Comparison of ENCODE assay signal across 17 mouse cellular contexts in the genomic region with DNA sequence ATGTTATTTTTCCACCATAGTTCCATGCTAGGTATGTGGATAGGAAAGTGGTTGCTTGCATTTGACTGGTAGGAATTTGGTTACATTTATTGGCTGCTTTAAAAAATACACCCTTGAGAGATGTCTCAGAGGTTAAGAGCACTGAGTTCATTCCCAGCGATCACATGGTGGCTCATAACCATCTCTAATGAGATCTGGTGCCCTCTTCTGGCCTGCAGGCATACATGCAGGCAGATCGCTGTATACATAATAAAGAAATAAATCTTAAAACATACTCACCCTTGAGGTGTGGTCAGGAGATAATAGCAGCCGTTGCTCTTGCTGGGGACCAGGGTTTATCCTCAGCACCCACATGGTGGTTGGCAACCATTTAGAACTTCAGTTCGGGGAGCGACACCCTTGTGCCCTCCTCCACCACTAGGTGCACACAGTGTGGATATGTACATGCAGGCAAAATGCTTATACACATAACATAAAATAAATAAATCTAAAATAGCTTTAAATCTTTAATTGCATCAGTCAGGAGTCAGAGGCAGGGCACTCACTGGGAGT. TPM values are rescaled to one million over a fixed set of nuclear protein-coding genes. Genes with fewer than 3 reads are reported as not detected.
A peak's percentile ranks its signal among the peaks of the same experiment; 100 is the strongest.
DNase-seq lines count a peak whose midpoint lies in the region; ATAC-seq and TF ChIP-seq lines count a peak whose summit lies in the region.
"Had no signal": no experiment of that assay in that cellular context is flagged by ENCODE, and none has a peak within 500 bp of the region (broad histone marks: within the 10 kb centered on the region; RNA-seq: fewer than 3 reads in every experiment).

No protein-coding gene starts in this region.

- no peaks in the 10 kb centered on the region for H3K9me3 ChIP-seq in hindbrain, postnatal 0 days (ENCODE audit: low read length)
- H3K9me3 ChIP-seq in hindbrain, embryonic 16.5 days (ENCODE audit: control insufficient read depth, low read length): no peaks in the 10 kb centered on the region
- no peaks in the 10 kb centered on the region for H3K9me3 ChIP-seq in midbrain, postnatal 0 days (ENCODE audit: low read length)
- no peaks in the 10 kb centered on the region for H3K9me3 ChIP-seq in midbrain, embryonic 11.5 days (ENCODE audit: control insufficient read depth, low read length)
- H3K9me3 ChIP-seq: embryonic facial prominence, embryonic 15.5 days; limb, embryonic 13.5 days had no signal

- ATAC-seq in hindbrain, postnatal 0 days: no peak
- ATAC-seq in hindbrain, embryonic 16.5 days: no peak
- ATAC-seq in midbrain, postnatal 0 days (ENCODE audit: low FRiP score): no peak
- no peak for ATAC-seq in midbrain, embryonic 11.5 days (ENCODE audit: low FRiP score)
- ATAC-seq: CD4-positive, CD25-positive, alpha-beta regulatory T cell, adult 4 months; forebrain, embryonic 14.5 days had no signal

- H3K27ac ChIP-seq in hindbrain, postnatal 0 days: no peak overlapping the region
- no peak overlapping the region for H3K27ac ChIP-seq in hindbrain, embryonic 16.5 days (ENCODE audit: low read depth, low read length)
- no peak overlapping the region for H3K27ac ChIP-seq in midbrain, postnatal 0 days (ENCODE audit: low read depth, low read length)
- H3K27ac ChIP-seq in midbrain, embryonic 11.5 days (ENCODE audit: low read depth, low read length): no peak overlapping the region
- H3K27ac ChIP-seq: embryonic facial prominence, embryonic 15.5 days; limb, embryonic 13.5 days; midbrain, embryonic 12.5 days had no signal

- H3K4me2 ChIP-seq in hindbrain, postnatal 0 days (ENCODE audit: low read depth, low read length): no peak overlapping the region
- no peak overlapping the region for H3K4me2 ChIP-seq in hindbrain, embryonic 16.5 days (ENCODE audit: low read length)
- no peak overlapping the region for H3K4me2 ChIP-seq in midbrain, postnatal 0 days (ENCODE audit: low read depth, low read length, poor library complexity, severe bottlenecking)
- no peak overlapping the region for H3K4me2 ChIP-seq in midbrain, embryonic 11.5 days
- H3K4me2 ChIP-seq: embryonic facial prominence, embryonic 15.5 days; limb, embryonic 13.5 days; midbrain, embryonic 12.5 days had no signal

- H3K4me1 ChIP-seq in hindbrain, postnatal 0 days (ENCODE audit: insufficient read depth, low read length): no peaks in the 10 kb centered on the region; the same call in 1 of the 2 replicates
- no peaks in the 10 kb centered on the region for H3K4me1 ChIP-seq in hindbrain, embryonic 16.5 days (ENCODE audit: control insufficient read depth, insufficient read depth, low read depth, low read length)
- H3K4me1 ChIP-seq in midbrain, postnatal 0 days (ENCODE audit: insufficient read depth, low read length): no peaks in the 10 kb centered on the region
- no peaks in the 10 kb centered on the region for H3K4me1 ChIP-seq in midbrain, embryonic 11.5 days (ENCODE audit: control insufficient read depth, insufficient read depth, low read length)
- H3K4me1 ChIP-seq: limb, embryonic 13.5 days; midbrain, embryonic 12.5 days had no signal

- H3K4me3 ChIP-seq in hindbrain, postnatal 0 days (ENCODE audit: low read length): no peak overlapping the region
- no peak overlapping the region for H3K4me3 ChIP-seq in hindbrain, embryonic 16.5 days (ENCODE audit: low read length)
- H3K4me3 ChIP-seq in midbrain, postnatal 0 days (ENCODE audit: low read depth, low read length): no peak overlapping the region
- H3K4me3 ChIP-seq in midbrain, embryonic 11.5 days (ENCODE audit: low read depth, low read length): no peak overlapping the region
- H3K4me3 ChIP-seq: embryonic facial prominence, embryonic 15.5 days; limb, embryonic 13.5 days; midbrain, embryonic 12.5 days had no signal

- no peaks in the 10 kb centered on the region for H3K36me3 ChIP-seq in hindbrain, postnatal 0 days (ENCODE audit: insufficient read depth, low read length)
- no peaks in the 10 kb centered on the region for H3K36me3 ChIP-seq in hindbrain, embryonic 16.5 days (ENCODE audit: control insufficient read depth, insufficient read depth, low read length)
- H3K36me3 ChIP-seq in midbrain, postnatal 0 days (ENCODE audit: insufficient read depth, low read length): no peaks in the 10 kb centered on the region
- no peaks in the 10 kb centered on the region for H3K36me3 ChIP-seq in midbrain, embryonic 11.5 days (ENCODE audit: control insufficient read depth, insufficient read depth, low read length)
- H3K36me3 ChIP-seq: embryonic facial prominence, embryonic 15.5 days; limb, embryonic 13.5 days; midbrain, embryonic 12.5 days had no signal

- WGBS in hindbrain, postnatal 0 days: 86% methylated on average over 5 of the region's 5 CpGs
- WGBS in hindbrain, embryonic 16.5 days: 91% methylated on average over 5 of the region's 5 CpGs
- WGBS in midbrain, postnatal 0 days: 86% methylated on average over 5 of the region's 5 CpGs
- 85% methylated on average over 5 of the region's 5 CpGs for WGBS in midbrain, embryonic 11.5 days

- H3K27me3 ChIP-seq in hindbrain, postnatal 0 days (ENCODE audit: insufficient read depth, low read length): no peaks in the 10 kb centered on the region
- no peaks in the 10 kb centered on the region for H3K27me3 ChIP-seq in hindbrain, embryonic 16.5 days (replicated peaks; ENCODE audit: control insufficient read depth, insufficient read depth, low read length)
- no peaks in the 10 kb centered on the region for H3K27me3 ChIP-seq in midbrain, postnatal 0 days (ENCODE audit: insufficient read depth, low read length)
- no peaks in the 10 kb centered on the region for H3K27me3 ChIP-seq in midbrain, embryonic 11.5 days (ENCODE audit: control insufficient read depth, insufficient read depth, low read length)
- H3K27me3 ChIP-seq: embryonic facial prominence, embryonic 15.5 days; limb, embryonic 13.5 days; midbrain, embryonic 12.5 days had no signal

- TF ChIP-seq CTCF in hindbrain, postnatal 0 days (IDR thresholded peaks at IDR 0.05; ENCODE audit: low read depth): 0 out of 2 replicates have a peak, but pooled peaks have one; percentile 14
- TF ChIP-seq CTCF in midbrain, postnatal 0 days (IDR thresholded peaks at IDR 0.05): peak; percentile 11; the same call in 1 of the 2 replicates

- DNase-seq in hindbrain, postnatal 0 days (ENCODE audit: low spot score): no peak
- no peak for DNase-seq in midbrain, postnatal 0 days (ENCODE audit: low spot score)
- no peak for DNase-seq in midbrain, embryonic 11.5 days (ENCODE audit: low spot score, missing footprints)
- DNase-seq in induced T-regulatory cell, adult 2 months (ENCODE audit: low read depth): peak; percentile 24
- no peak for DNase-seq in right cerebral cortex, postnatal 25 days
- no peak for DNase-seq in layer of hippocampus, postnatal 14 days (ENCODE audit: low spot score in 2 of 2)
- no peak for DNase-seq in cerebellum, postnatal 36 days
- DNase-seq: heart, postnatal 4 days; kidney, postnatal 36 days; right cerebral cortex, postnatal 14 days; thymus, postnatal 14 days had no signal

- no peak overlapping the region for H3K9ac ChIP-seq in hindbrain, postnatal 0 days (replicated peaks; ENCODE audit: low read length)
- H3K9ac ChIP-seq in hindbrain, embryonic 16.5 days (ENCODE audit: low read depth, low read length): no peak overlapping the region
- H3K9ac ChIP-seq in midbrain, postnatal 0 days (replicated peaks; ENCODE audit: low read length, poor library complexity, severe bottlenecking): no peak overlapping the region
- H3K9ac ChIP-seq in midbrain, embryonic 11.5 days (ENCODE audit: low read length): no peak overlapping the region
- H3K9ac ChIP-seq: embryonic facial prominence, embryonic 15.5 days; limb, embryonic 13.5 days; midbrain, embryonic 12.5 days had no signal

RNA-seq across cellular contexts. Expression of a gene that starts 44.9 kb away (rescaled TPM):
- 75.9 and 79.3 TPM in 2 replicates for total RNA-seq in hindbrain, postnatal 0 days (2014; rRNA removed)
- polyA plus RNA-seq in hindbrain, postnatal 0 days (2015; fragmentation: Nextera tagmentation; extraction: Ambion mirVana): 35.7 and 40.9 TPM in 2 replicates
- 41.4 and 43.0 TPM in 2 replicates for polyA plus RNA-seq in hindbrain, embryonic 16.5 days (2015; fragmentation: Nextera tagmentation; extraction: Ambion mirVana)
- 72.1 and 77.7 TPM in 2 replicates for total RNA-seq in midbrain, postnatal 0 days (2014; rRNA removed)
- 39.2 and 39.3 TPM in 2 replicates for polyA plus RNA-seq in midbrain, postnatal 0 days (2015; fragmentation: Nextera tagmentation; extraction: Ambion mirVana)
- 10.0 and 11.2 TPM in 2 replicates for polyA plus RNA-seq in midbrain, embryonic 11.5 days (2014; fragmentation: Nextera tagmentation; extraction: Ambion mirVana)
- 10 to 100 TPM; 76.8 to 81.1 TPM for total RNA-seq in layer of hippocampus, postnatal 14 days (2021)

RNA-seq across cellular contexts. Expression of a gene that starts 45.0 kb away (rescaled TPM):
- 5.9 and 7.1 TPM in 2 replicates for total RNA-seq in hindbrain, postnatal 0 days (2014; rRNA removed)
- 6.6 and 7.3 TPM in 2 replicates for polyA plus RNA-seq in hindbrain, postnatal 0 days (2015; fragmentation: Nextera tagmentation; extraction: Ambion mirVana)
- 6.8 and 10.3 TPM in 2 replicates for polyA plus RNA-seq in hindbrain, embryonic 16.5 days (2015; fragmentation: Nextera tagmentation; extraction: Ambion mirVana)
- 1.1 and 4.2 TPM in 2 replicates for total RNA-seq in midbrain, postnatal 0 days (2014; rRNA removed)
- polyA plus RNA-seq in midbrain, postnatal 0 days (2015; fragmentation: Nextera tagmentation; extraction: Ambion mirVana): 4.1 and 6.4 TPM in 2 replicates
- polyA plus RNA-seq in midbrain, embryonic 11.5 days (2014; fragmentation: Nextera tagmentation; extraction: Ambion mirVana): 13.6 and 15.5 TPM in 2 replicates
- total RNA-seq in layer of hippocampus, postnatal 14 days (2021): 1 to 10 TPM; 3.7 to 3.8 TPM
- polyA plus RNA-seq: CD4-positive, CD25-positive, alpha-beta regulatory T cell, adult 4 months had no signal
